In the genomic region with DNA sequence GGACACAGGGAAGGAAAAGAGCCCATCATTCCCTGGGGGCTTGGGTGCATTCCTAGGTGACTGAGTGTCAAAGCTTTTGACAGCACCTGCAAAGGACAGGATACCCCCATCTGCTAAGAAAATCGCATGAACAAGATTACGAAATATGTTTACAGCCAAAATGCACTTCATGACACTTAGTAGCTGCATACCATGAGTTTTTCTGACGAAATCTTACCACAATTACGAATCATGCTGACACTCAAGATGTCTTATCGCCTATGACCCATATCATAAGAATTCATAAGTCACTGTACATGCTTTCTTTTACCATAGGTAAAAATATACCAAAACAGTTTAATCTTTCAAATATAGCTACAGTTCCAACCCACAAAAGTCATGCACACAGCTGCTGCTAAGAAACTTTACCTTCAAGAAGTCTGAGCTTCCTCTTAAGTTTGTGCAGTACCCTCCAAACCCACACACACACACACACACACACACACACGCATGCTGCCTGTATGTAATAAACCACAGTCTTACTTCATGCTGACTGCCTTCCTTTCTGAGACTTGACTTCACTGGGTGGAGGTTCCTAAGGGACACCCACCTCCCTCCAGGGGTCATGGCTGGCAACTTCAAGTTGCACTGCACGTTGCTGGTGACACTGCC, we compare ENCODE assay signal across 11 mouse cellular contexts.
DNase-seq lines count a peak whose midpoint lies in the region; ATAC-seq lines count a peak whose summit lies in the region.
"Had no signal": no experiment of that assay in that cellular context is flagged by ENCODE, and none has a peak within 500 bp of the region (broad histone marks: within the 10 kb centered on the region; RNA-seq: fewer than 3 reads in every experiment).

No protein-coding gene starts in this region.

- no peaks in the 10 kb centered on the region for H3K36me3 ChIP-seq in midbrain, embryonic 11.5 days (ENCODE audit: control insufficient read depth, insufficient read depth, low read length)
- H3K36me3 ChIP-seq in midbrain, embryonic 10.5 days: no peaks in the 10 kb centered on the region
- 0 out of 2 replicates have a peak, but pooled peaks cover 4% of the 10 kb centered on the region for H3K36me3 ChIP-seq in kidney, embryonic 15.5 days
- H3K36me3 ChIP-seq in hindbrain, embryonic 10.5 days: no peaks in the 10 kb centered on the region

- DNase-seq in midbrain, embryonic 11.5 days (ENCODE audit: low spot score, missing footprints): peak; percentile 51
- DNase-seq in midbrain, embryonic 10.5 days (ENCODE audit: low spot score): no peak
- DNase-seq in spleen, adult 18-20 months: peak; percentile 21 to 37
- no peak for DNase-seq in kidney, postnatal 14 days
- no peak for DNase-seq in hindbrain, embryonic 10.5 days (ENCODE audit: low spot score)
- DNase-seq: adrenal gland, postnatal 36 days; cerebellum, postnatal 25 days; left cerebral cortex, postnatal 4 days had no signal

- H3K27ac ChIP-seq in midbrain, embryonic 11.5 days (ENCODE audit: low read depth, low read length): no peak overlapping the region
- H3K27ac ChIP-seq in midbrain, embryonic 10.5 days (replicated peaks): no peak overlapping the region
- H3K27ac ChIP-seq in kidney, embryonic 15.5 days: no peak overlapping the region
- no peak overlapping the region for H3K27ac ChIP-seq in hindbrain, embryonic 10.5 days

- H3K27me3 ChIP-seq in midbrain, embryonic 11.5 days (ENCODE audit: control insufficient read depth, insufficient read depth, low read length): no peaks in the 10 kb centered on the region
- no peaks in the 10 kb centered on the region for H3K27me3 ChIP-seq in midbrain, embryonic 10.5 days (ENCODE audit: low read depth, poor library complexity, severe bottlenecking)
- no peaks in the 10 kb centered on the region for H3K27me3 ChIP-seq in kidney, embryonic 15.5 days
- H3K27me3 ChIP-seq in hindbrain, embryonic 10.5 days (ENCODE audit: insufficient read depth, poor library complexity, severe bottlenecking): no peaks in the 10 kb centered on the region

- 86% methylated on average over 7 of the region's 7 CpGs for WGBS in midbrain, embryonic 11.5 days
- 90% methylated on average over 7 of the region's 7 CpGs for WGBS in midbrain, embryonic 10.5 days
- WGBS in kidney, embryonic 15.5 days: 82% methylated on average over 7 of the region's 7 CpGs
- 89% methylated on average over 7 of the region's 7 CpGs for WGBS in hindbrain, embryonic 10.5 days

- H3K9ac ChIP-seq in midbrain, embryonic 11.5 days (ENCODE audit: low read length): no peak overlapping the region
- H3K9ac ChIP-seq in kidney, embryonic 15.5 days: no peak overlapping the region

- H3K4me3 ChIP-seq in midbrain, embryonic 11.5 days (ENCODE audit: low read depth, low read length): no peak overlapping the region
- H3K4me3 ChIP-seq in midbrain, embryonic 10.5 days: no peak overlapping the region
- no peak overlapping the region for H3K4me3 ChIP-seq in kidney, embryonic 15.5 days (replicated peaks)
- H3K4me3 ChIP-seq in hindbrain, embryonic 10.5 days: no peak overlapping the region

- no peaks in the 10 kb centered on the region for H3K9me3 ChIP-seq in midbrain, embryonic 11.5 days (ENCODE audit: control insufficient read depth, low read length)
- no peaks in the 10 kb centered on the region for H3K9me3 ChIP-seq in midbrain, embryonic 10.5 days (replicated peaks)
- no peaks in the 10 kb centered on the region for H3K9me3 ChIP-seq in kidney, embryonic 15.5 days (replicated peaks)
- no peaks in the 10 kb centered on the region for H3K9me3 ChIP-seq in hindbrain, embryonic 10.5 days

- H3K4me1 ChIP-seq in midbrain, embryonic 11.5 days (ENCODE audit: control insufficient read depth, insufficient read depth, low read length): no peaks in the 10 kb centered on the region
- H3K4me1 ChIP-seq in midbrain, embryonic 10.5 days: no peaks in the 10 kb centered on the region
- H3K4me1 ChIP-seq in kidney, embryonic 15.5 days: peaks cover 5% of the 10 kb centered on the region; the same call in 1 of the 2 replicates
- no peaks in the 10 kb centered on the region for H3K4me1 ChIP-seq in hindbrain, embryonic 10.5 days (replicated peaks)

- ATAC-seq in midbrain, embryonic 11.5 days (ENCODE audit: low FRiP score): no peak
- peak; percentile 100 for ATAC-seq in granulocyte monocyte progenitor cell, adult 5-6 weeks (replicated peaks; ENCODE audit: poor library complexity, severe bottlenecking)
- no peak for ATAC-seq in kidney, embryonic 15.5 days (replicated peaks; ENCODE audit: low FRiP score)
- ATAC-seq: inflammation-experienced regulatory T-cells, adult 6 months had no signal

- no peak overlapping the region for H3K4me2 ChIP-seq in midbrain, embryonic 11.5 days
- H3K4me2 ChIP-seq in kidney, embryonic 15.5 days: no peak overlapping the region

Comparison
In these comparisons a context has a peak if more than half of its experiments do, and no peak if none do; other contexts are left out.
1. DNase-seq: peak in midbrain, embryonic 11.5 days (single experiment) and spleen, adult 18-20 months (2 of 2); none in midbrain, embryonic 10.5 days (single experiment), kidney, postnatal 14 days (single experiment) and hindbrain, embryonic 10.5 days (single experiment).